Mouse (Mus musculus) lung, postnatal 4 days (tissue): ENCODE data around the gene Gm14308.
"Not testable (repeated sequence)": the region's sequence is repeated elsewhere in the genome, so short reads cannot be mapped to it uniquely, and the experiment has no call there.

Source experiments
- DNase-seq, 2 experiments: peaks; one replicate each; pipeline ENCODE4 v3.0.0; 2021

Gene Gm14308

GRCm38 (mm10) chr2:176636244-176636643 is at the start of gene Gm14308:
Gene Gm14308 (minus strand): TSS chr2:176636344.
- not testable (repeated sequence) for DNase-seq

- DNase-seq: not testable (repeated sequence)
Observed at GRCm38 (mm10) chr2:176670222-176670621, 34.1 kb upstream of the Gm14308 start, which contains the start of gene Zfp973. Gene Zfp973 (plus strand): TSS chr2:176670522.
